Mouse (Mus musculus) neural tube, embryonic 14.5 days (tissue): Measurements from ENCODE around the gene Trib2. TPM values are rescaled to one million over a fixed set of nuclear protein-coding genes. Genes with fewer than 3 reads are reported as not detected.

Experiments used
- ATAC-seq: fragments of 200-750 bp; cut with Nextera tagmentation; 2 replicates; pipeline ENCODE4 v1.8.0; 2017; ENCODE audit warnings: low read depth, mild to moderate bottlenecking, moderate TSS enrichment, moderate library complexity
- H3K27ac ChIP-seq: fragments of 300-500 bp; sonication (generic); 2 replicates; pipeline ENCODE4 v1.5.1; 2014; ENCODE audit warnings: low read depth, mild to moderate bottlenecking, control low read depth, low read length, moderate library complexity, mixed read lengths
- H3K27me3 ChIP-seq: fragments of 300-500 bp; sonication (generic); 2 replicates; pipeline ENCODE4 v1.6.1; 2014; ENCODE audit warnings: low read length; ENCODE audit not compliant: control insufficient read depth, insufficient read depth
- H3K36me3 ChIP-seq: fragments of 300-500 bp; sonication (generic); 2 replicates; pipeline ENCODE4 v1.6.1; 2014; ENCODE audit warnings: low read length, mixed read lengths; ENCODE audit not compliant: control insufficient read depth, insufficient read depth
- H3K4me1 ChIP-seq: fragments of 300-500 bp; sonication (generic); 2 replicates; pipeline ENCODE4 v1.6.1; 2014; ENCODE audit warnings: low read length; ENCODE audit not compliant: control insufficient read depth, insufficient read depth
- H3K4me2 ChIP-seq: fragments of 300-500 bp; sonication (generic); 2 replicates; pipeline ENCODE4 v1.6.1; 2014; ENCODE audit warnings: mild to moderate bottlenecking, low read depth, low read length, control low read depth
- H3K4me3 ChIP-seq: fragments of 300-500 bp; sonication (generic); 2 replicates; pipeline ENCODE4 v1.5.1; 2014; ENCODE audit warnings: low read depth, low read length, control low read depth, mixed read lengths
- H3K9ac ChIP-seq: fragments of 300-500 bp; sonication (generic); replicated peaks from 2 replicates; pipeline ENCODE4 v1.6.1; 2014; ENCODE audit warnings: low read depth, mild to moderate bottlenecking, control low read depth, low read length, mixed read lengths
- H3K9me3 ChIP-seq: fragments of 300-500 bp; sonication (generic); 2 replicates; pipeline ENCODE4 v1.6.1; 2016; ENCODE audit warnings: low read length; ENCODE audit not compliant: control insufficient read depth
- WGBS: fragments of 180-500 bp; shearing (Covaris S2); extraction: QIAGEN DNeasy Blood & Tissue Kit; methylation state at CpG from one replicate; pipeline ENCODE4 v1.1.7; 2014; 5-methylcytosine and 5-hydroxymethylcytosine counted together
- polyA plus RNA-seq: library from polyadenylated mRNA; unstranded; fragments of >200 nt; fragmentation: Nextera tagmentation; extraction: Ambion mirVana; gene quantifications from 2 replicates; pipeline ENCODE4 v1.2.1, GENCODE M21; 2014

Trib2 gene
- polyA plus RNA-seq, 1 experiment from 2014 or later = 145 TPM

- Histone ChIP-seq H3K36me3 (no peaks in the 10 kb centered on the region), H3K4me2 (peak overlapping the region; percentile 84), H3K4me1 (peaks cover 6% of the 10 kb centered on the region; the same call in 1 of the 2 replicates), H3K4me3 (peak overlapping the region; percentile 98), H3K27me3 (no peaks in the 10 kb centered on the region), H3K9me3 (no peaks in the 10 kb centered on the region), H3K9ac (peak overlapping the region; percentile 92), H3K27ac (peak overlapping the region; percentile 97)
- under 1% methylated on average over 23 of the region's 23 CpGs for WGBS
- ATAC-seq = peak; percentile 30
Observed at GRCm38 (mm10) chr12:15816254-15816605, 492 bp downstream of the Trib2 start.

GRCm38 (mm10) chr12:15815576-15816253, 1.0 kb downstream of the Trib2 start:
- WGBS = under 1% methylated on average over 49 of the region's 49 CpGs

GRCm38 (mm10) chr12:15815170-15815575, 1.5 kb downstream of the Trib2 start:
- Histone ChIP-seq H3K36me3 (no peaks in the 10 kb centered on the region), H3K27me3 (no peaks in the 10 kb centered on the region), H3K9ac (peak overlapping the region; percentile 92), H3K9me3 (no peaks in the 10 kb centered on the region), H3K27ac (peak overlapping the region; percentile 97), H3K4me1 (peaks cover 13% of the 10 kb centered on the region; the same call in 1 of the 2 replicates), H3K4me2 (peak overlapping the region; percentile 84), H3K4me3 (peak overlapping the region; percentile 98)
- 0% methylated on average over 23 of the region's 23 CpGs for WGBS
- peak; percentile 0; the same call in 1 of the 2 replicates for ATAC-seq

More at GRCm38 (mm10) chr12:15815576-15816253, 1.0 kb downstream of the Trib2 start:
- peak overlapping the region; percentile 84 for H3K4me2 ChIP-seq
- peak overlapping the region; percentile 97 for H3K27ac ChIP-seq
- ATAC-seq = peak; percentile 42
- peaks cover 8% of the 10 kb centered on the region; the same call in 1 of the 2 replicates for H3K4me1 ChIP-seq
- no peaks in the 10 kb centered on the region for H3K27me3 ChIP-seq
- no peaks in the 10 kb centered on the region for H3K36me3 ChIP-seq
- no peaks in the 10 kb centered on the region for H3K9me3 ChIP-seq
- H3K4me3 ChIP-seq = peak overlapping the region; percentile 98
- H3K9ac ChIP-seq = peak overlapping the region; percentile 92

- ATAC-seq = no peak
- peaks cover 19% of the 10 kb centered on the region; the same call in 1 of the 2 replicates for H3K4me1 ChIP-seq
- H3K4me2 ChIP-seq = peak overlapping the region; percentile 84
Observed at GRCm38 (mm10) chr12:15814249-15815081, 2.3 kb downstream of the Trib2 start.

GRCm38 (mm10) chr12:15813819-15814165, 2.9 kb downstream of the Trib2 start:
- H3K4me1 ChIP-seq = peaks cover 19% of the 10 kb centered on the region; the same call in 1 of the 2 replicates
- peak overlapping the region; percentile 97 for H3K27ac ChIP-seq
- peak overlapping the region; percentile 98 for H3K4me3 ChIP-seq
- no peaks in the 10 kb centered on the region for H3K9me3 ChIP-seq
- peak overlapping the region; percentile 92 for H3K9ac ChIP-seq
- 3% methylated on average over 5 of the region's 5 CpGs for WGBS
- peak overlapping the region; percentile 84 for H3K4me2 ChIP-seq
- H3K36me3 ChIP-seq = peaks cover 1% of the 10 kb centered on the region; the same call in 1 of the 2 replicates
- no peaks in the 10 kb centered on the region for H3K27me3 ChIP-seq
- ATAC-seq = no peak

More at GRCm38 (mm10) chr12:15814249-15815081, 2.3 kb downstream of the Trib2 start:
- Histone ChIP-seq H3K9ac (peak overlapping the region; percentile 92), H3K9me3 (no peaks in the 10 kb centered on the region), H3K4me3 (peak overlapping the region; percentile 98), H3K36me3 (no peaks in the 10 kb centered on the region), H3K27ac (peak overlapping the region; percentile 97), H3K27me3 (no peaks in the 10 kb centered on the region)
- WGBS = under 1% methylated on average over 32 of the region's 32 CpGs

GRCm38 (mm10) chr12:15813133-15813818, 3.4 kb downstream of the Trib2 start:
- Histone ChIP-seq H3K4me2 (peak overlapping the region; percentile 84), H3K27ac (peak overlapping the region; percentile 97), H3K9ac (peak overlapping the region; percentile 92), H3K27me3 (no peaks in the 10 kb centered on the region), H3K4me3 (peak overlapping the region; percentile 98), H3K36me3 (peaks cover 6% of the 10 kb centered on the region; the same call in 1 of the 2 replicates), H3K4me1 (peaks cover 19% of the 10 kb centered on the region; the same call in 1 of the 2 replicates), H3K9me3 (no peaks in the 10 kb centered on the region)
- WGBS = 3% methylated on average over 12 of the region's 12 CpGs
- ATAC-seq = peak; percentile 25; the same call in 1 of the 2 replicates

- Histone ChIP-seq H3K9me3 (no peaks in the 10 kb centered on the region), H3K4me1 (peaks cover 18% of the 10 kb centered on the region; the same call in 1 of the 2 replicates), H3K4me2 (peak overlapping the region; percentile 84), H3K27ac (peak overlapping the region; percentile 97), H3K36me3 (peaks cover 15% of the 10 kb centered on the region; the same call in 1 of the 2 replicates), H3K9ac (peak overlapping the region; percentile 92), H3K4me3 (peak overlapping the region; percentile 98), H3K27me3 (no peaks in the 10 kb centered on the region)
- whole genome bisulfite sequencing = 20% methylated on average over 6 of the region's 6 CpGs
- no peak for ATAC-seq
Observed at GRCm38 (mm10) chr12:15812139-15812962, 4.4 kb downstream of the Trib2 start.

- ATAC-seq = no peak
- Histone ChIP-seq H3K4me1 (peaks cover 16% of the 10 kb centered on the region; the same call in 1 of the 2 replicates), H3K9ac (peak overlapping the region; percentile 92), H3K9me3 (no peaks in the 10 kb centered on the region), H3K36me3 (peaks cover 21% of the 10 kb centered on the region), H3K27ac (peak overlapping the region; percentile 97), H3K4me3 (peak overlapping the region; percentile 98), H3K27me3 (no peaks in the 10 kb centered on the region), H3K4me2 (peak overlapping the region; percentile 84)
- WGBS = 5% methylated on average over 4 of the region's 4 CpGs
Observed at GRCm38 (mm10) chr12:15811682-15812081, 5.0 kb downstream of the Trib2 start.
